Mouse (Mus musculus) liver, embryonic 14.5 days (tissue): ENCODE results near the gene Nfkbid. TPM values are rescaled to one million over a fixed set of nuclear protein-coding genes. Genes with fewer than 3 reads are reported as not detected.

ENCODE experiments used
- ATAC-seq: fragments of 200-750 bp; cut with Nextera tagmentation; 2 replicates; pipeline ENCODE4 v1.8.0; 2017; ENCODE audit warnings: moderate number of reproducible peaks, mild to moderate bottlenecking, moderate library complexity; ENCODE audit not compliant: insufficient read depth
- DNase-seq, 3 experiments: peaks; one replicate each; pipeline ENCODE4 v3.0.0-alpha.2; 2012 to 2013; ENCODE audit warnings: low read depth in 3 of 3, low spot score in 3 of 3
- H3K27ac ChIP-seq: fragments of 300-500 bp; sonication (generic); 2 replicates; pipeline ENCODE4 v1.5.1; 2014; ENCODE audit warnings: moderate library complexity, mild to moderate bottlenecking, control low read depth, inconsistent platforms
- H3K27me3 ChIP-seq: fragments of 300-500 bp; sonication (generic); 2 replicates; pipeline ENCODE4 v1.6.1; 2014; ENCODE audit warnings: mild to moderate bottlenecking, low read length, moderate library complexity; ENCODE audit not compliant: control insufficient read depth, insufficient read depth
- H3K36me3 ChIP-seq: fragments of 300-500 bp; sonication (generic); replicated peaks from 2 replicates; pipeline ENCODE4 v1.6.1; 2014; ENCODE audit warnings: low read depth; ENCODE audit not compliant: control insufficient read depth, insufficient read depth
- H3K4me1 ChIP-seq, 2 experiments: fragments of 200-500 bp in 1 of 2; fragments of 300-500 bp in 1 of 2; sonication (generic) in 1 of 2; replicated peaks; 2 replicates each; pipeline ENCODE4 v1.6.1; 2012 to 2014; ENCODE audit warnings: antibody characterized with exemption in 1 of 2, inconsistent platforms in 1 of 2, low read length in 1 of 2; ENCODE audit not compliant: control insufficient read depth in 2 of 2, insufficient read depth in 2 of 2
- H3K4me2 ChIP-seq: fragments of 300-500 bp; sonication (generic); 2 replicates; pipeline ENCODE4 v1.6.1; 2014; ENCODE audit warnings: low read depth, mild to moderate bottlenecking, control low read depth, moderate library complexity
- H3K4me3 ChIP-seq, 2 experiments: fragments of 200-500 bp in 1 of 2; fragments of 300-500 bp in 1 of 2; sonication (generic) in 1 of 2; 2 replicates each; pipeline ENCODE4 v1.5.1; 2012 to 2014; ENCODE audit warnings: low read depth in 2 of 2, low read length in 2 of 2, mild to moderate bottlenecking in 2 of 2, control low read depth in 1 of 2, inconsistent platforms in 1 of 2, moderate library complexity in 1 of 2; ENCODE audit not compliant: insufficient read depth in 1 of 2
- H3K9ac ChIP-seq: fragments of 300-500 bp; sonication (generic); replicated peaks from 2 replicates; pipeline ENCODE4 v1.6.1; 2014; ENCODE audit warnings: mild to moderate bottlenecking, control low read depth, moderate library complexity
- H3K9me3 ChIP-seq: fragments of 300-500 bp; sonication (generic); 2 replicates; pipeline ENCODE4 v1.6.1; 2016; ENCODE audit warnings: low read length, mixed read lengths; ENCODE audit not compliant: control insufficient read depth
- CTCF ChIP-seq: IDR thresholded peaks from 2 replicates; pipeline ENCODE4 v1.5.1; 2016; ENCODE audit warnings: antibody characterized with exemption, low read depth, control low read depth
- EP300 ChIP-seq: IDR thresholded peaks from 2 replicates; pipeline ENCODE4 v1.6.1; 2016; ENCODE audit warnings: antibody characterized with exemption, low read depth
- WGBS: fragments of 180-500 bp; shearing (Covaris S2); extraction: QIAGEN DNeasy Blood & Tissue Kit; methylation state at CpG from one replicate; pipeline ENCODE4 v1.1.7; 2014; ENCODE audit not compliant: insufficient replicate concordance; 5-methylcytosine and 5-hydroxymethylcytosine counted together
- polyA plus RNA-seq, 2 experiments: library from polyadenylated mRNA; depleted of rRNA in 1 of 2; stranded (reverse) in 1 of 2; unstranded in 1 of 2; fragments of >200 nt; fragmentation: Nextera tagmentation in 1 of 2; extraction: Ambion mirVana in 1 of 2; gene quantifications; 2 replicates each; pipeline versions ENCODE4 v1.2.1 to v1.2.3; 2012 to 2014

Gene Nfkbid
- polyA plus RNA-seq, 2 experiments: 0.69 to 1.2 TPM

- H3K4me3 ChIP-seq: peak overlapping the region in 1 of 2 experiments; percentile 40; a peak in 2 of 4 replicates
- TF ChIP-seq CTCF (no peak), EP300 (no peak)
- DNase-seq: no peak
Observed at GRCm38 (mm10) chr7:30477415-30478381, 56.2 kb downstream of the Nfkbid start.

More at GRCm38 (mm10) chr7:30477415-30478381, 56.2 kb downstream of the Nfkbid start:
- ATAC-seq: no peak
- Histone ChIP-seq H3K36me3 (no peaks in the 10 kb centered on the region), H3K27ac (no peak overlapping the region), H3K9me3 (no peaks in the 10 kb centered on the region), H3K9ac (no peak overlapping the region), H3K4me1 (no peaks in the 10 kb centered on the region; a peak in 1 of 4 replicates), H3K27me3 (no peaks in the 10 kb centered on the region), H3K4me2 (peak overlapping the region; percentile 23; the same call in 1 of the 2 replicates)
- WGBS: 12% methylated on average over 32 of the region's 32 CpGs

Other genes with a start within 250 kb of the Nfkbid start
Only the 30 nearest of the 35 such genes appear.
- 71.8 and 72.4 TPM in 2 replicates for gene Polr2i, start 189.8 kb upstream of the Nfkbid start, polyA plus RNA-seq (2012; rRNA removed)
- 59.2 and 61.1 TPM in 2 replicates for gene Polr2i, start 189.8 kb upstream of the Nfkbid start, polyA plus RNA-seq (2014; fragmentation: Nextera tagmentation; extraction: Ambion mirVana)
- gene Tbcb, start 189.5 kb upstream of the Nfkbid start, polyA plus RNA-seq (2012; rRNA removed): 13.1 and 24.4 TPM in 2 replicates
- 44.8 and 47.1 TPM in 2 replicates for gene Tbcb, start 189.5 kb upstream of the Nfkbid start, polyA plus RNA-seq (2014; fragmentation: Nextera tagmentation; extraction: Ambion mirVana)
- not detected in 2 replicates for gene Ovol3, start 186.0 kb upstream of the Nfkbid start, polyA plus RNA-seq (2012; rRNA removed)
- gene Ovol3, start 186.0 kb upstream of the Nfkbid start, polyA plus RNA-seq (2014; fragmentation: Nextera tagmentation; extraction: Ambion mirVana): not detected in 2 replicates
- gene Thap8, start 141.6 kb upstream of the Nfkbid start, polyA plus RNA-seq (2012; rRNA removed): 0.03 TPM in 1 of 2 replicates, not detected in the other
- not detected in 2 replicates for gene Thap8, start 141.6 kb upstream of the Nfkbid start, polyA plus RNA-seq (2014; fragmentation: Nextera tagmentation; extraction: Ambion mirVana)
- gene Wdr62, start 141.3 kb upstream of the Nfkbid start, polyA plus RNA-seq (2012; rRNA removed): 12.4 and 14.0 TPM in 2 replicates
- 7.5 and 8.8 TPM in 2 replicates for gene Wdr62, start 141.3 kb upstream of the Nfkbid start, polyA plus RNA-seq (2014; fragmentation: Nextera tagmentation; extraction: Ambion mirVana)
- gene Clip3, start 130.0 kb upstream of the Nfkbid start, polyA plus RNA-seq (2012; rRNA removed): 1.0 and 2.1 TPM in 2 replicates
- 0.71 and 0.86 TPM in 2 replicates for gene Clip3, start 130.0 kb upstream of the Nfkbid start, polyA plus RNA-seq (2014; fragmentation: Nextera tagmentation; extraction: Ambion mirVana)
- gene Alkbh6, start 113.0 kb upstream of the Nfkbid start, polyA plus RNA-seq (2012; rRNA removed): 13.8 and 18.6 TPM in 2 replicates
- gene Alkbh6, start 113.0 kb upstream of the Nfkbid start, polyA plus RNA-seq (2014; fragmentation: Nextera tagmentation; extraction: Ambion mirVana): 16.0 and 19.5 TPM in 2 replicates
- gene Syne4, start 106.9 kb upstream of the Nfkbid start, polyA plus RNA-seq (2012; rRNA removed): 11.1 and 12.0 TPM in 2 replicates
- gene Syne4, start 106.9 kb upstream of the Nfkbid start, polyA plus RNA-seq (2014; fragmentation: Nextera tagmentation; extraction: Ambion mirVana): 7.0 and 7.6 TPM in 2 replicates
- 0.11 and 0.19 TPM in 2 replicates for gene E130208F15Rik, start 100.0 kb upstream of the Nfkbid start, polyA plus RNA-seq (2012; rRNA removed)
- gene E130208F15Rik, start 100.0 kb upstream of the Nfkbid start, polyA plus RNA-seq (2014; fragmentation: Nextera tagmentation; extraction: Ambion mirVana): not detected in 2 replicates
- gene Sdhaf1, start 97.8 kb upstream of the Nfkbid start, polyA plus RNA-seq (2012; rRNA removed): 3.8 and 5.1 TPM in 2 replicates
- gene Sdhaf1, start 97.8 kb upstream of the Nfkbid start, polyA plus RNA-seq (2014; fragmentation: Nextera tagmentation; extraction: Ambion mirVana): 6.7 and 7.0 TPM in 2 replicates
- 1.4 and 1.7 TPM in 2 replicates for gene Lrfn3, start 59.0 kb upstream of the Nfkbid start, polyA plus RNA-seq (2012; rRNA removed)
- gene Lrfn3, start 59.0 kb upstream of the Nfkbid start, polyA plus RNA-seq (2014; fragmentation: Nextera tagmentation; extraction: Ambion mirVana): 0.79 and 1.2 TPM in 2 replicates
- 78.3 and 95.0 TPM in 2 replicates for gene Tyrobp, start 8.0 kb upstream of the Nfkbid start, polyA plus RNA-seq (2012; rRNA removed)
- gene Tyrobp, start 8.0 kb upstream of the Nfkbid start, polyA plus RNA-seq (2014; fragmentation: Nextera tagmentation; extraction: Ambion mirVana): 105 and 113 TPM in 2 replicates
- gene Hcst, start 1.9 kb upstream of the Nfkbid start, polyA plus RNA-seq (2012; rRNA removed): 3.3 and 4.7 TPM in 2 replicates
- gene Hcst, start 1.9 kb upstream of the Nfkbid start, polyA plus RNA-seq (2014; fragmentation: Nextera tagmentation; extraction: Ambion mirVana): 4.5 and 4.9 TPM in 2 replicates
- 2.9 and 4.0 TPM in 2 replicates for gene Aplp1, start 23.8 kb downstream of the Nfkbid start, polyA plus RNA-seq (2012; rRNA removed)
- 3.5 and 4.5 TPM in 2 replicates for gene Aplp1, start 23.8 kb downstream of the Nfkbid start, polyA plus RNA-seq (2014; fragmentation: Nextera tagmentation; extraction: Ambion mirVana)
- gene Kirrel2, start 36.0 kb downstream of the Nfkbid start, polyA plus RNA-seq (2012; rRNA removed): 0.10 and 0.30 TPM in 2 replicates
- gene Kirrel2, start 36.0 kb downstream of the Nfkbid start, polyA plus RNA-seq (2014; fragmentation: Nextera tagmentation; extraction: Ambion mirVana): 0.18 TPM in 1 of 2 replicates, not detected in the other
- gene Nphs1, start 36.6 kb downstream of the Nfkbid start, polyA plus RNA-seq (2012; rRNA removed): 0.03 TPM in 2 replicates
- gene Nphs1, start 36.6 kb downstream of the Nfkbid start, polyA plus RNA-seq (2014; fragmentation: Nextera tagmentation; extraction: Ambion mirVana): 0.08 and 0.19 TPM in 2 replicates
- 47.9 and 52.1 TPM in 2 replicates for gene Prodh2, start 71.9 kb downstream of the Nfkbid start, polyA plus RNA-seq (2012; rRNA removed)
- gene Prodh2, start 71.9 kb downstream of the Nfkbid start, polyA plus RNA-seq (2014; fragmentation: Nextera tagmentation; extraction: Ambion mirVana): 33.8 and 41.4 TPM in 2 replicates
- gene Arhgap33, start 113.3 kb downstream of the Nfkbid start, polyA plus RNA-seq (2012; rRNA removed): 7.1 and 7.9 TPM in 2 replicates
- 1.3 and 2.0 TPM in 2 replicates for gene Arhgap33, start 113.3 kb downstream of the Nfkbid start, polyA plus RNA-seq (2014; fragmentation: Nextera tagmentation; extraction: Ambion mirVana)
- 4.2 and 5.5 TPM in 2 replicates for gene Hspb6, start 130.4 kb downstream of the Nfkbid start, polyA plus RNA-seq (2012; rRNA removed)
- 3.0 and 3.6 TPM in 2 replicates for gene Hspb6, start 130.4 kb downstream of the Nfkbid start, polyA plus RNA-seq (2014; fragmentation: Nextera tagmentation; extraction: Ambion mirVana)
- gene Proser3, start 130.6 kb downstream of the Nfkbid start, polyA plus RNA-seq (2012; rRNA removed): 6.5 and 6.8 TPM in 2 replicates
- 1.3 and 2.8 TPM in 2 replicates for gene Proser3, start 130.6 kb downstream of the Nfkbid start, polyA plus RNA-seq (2014; fragmentation: Nextera tagmentation; extraction: Ambion mirVana)
- 15.3 and 17.6 TPM in 2 replicates for gene Lin37, start 138.1 kb downstream of the Nfkbid start, polyA plus RNA-seq (2012; rRNA removed)
- 21.2 and 22.0 TPM in 2 replicates for gene Lin37, start 138.1 kb downstream of the Nfkbid start, polyA plus RNA-seq (2014; fragmentation: Nextera tagmentation; extraction: Ambion mirVana)
- 19.5 and 28.1 TPM in 2 replicates for gene U2af1l4, start 141.6 kb downstream of the Nfkbid start, polyA plus RNA-seq (2012; rRNA removed)
- gene U2af1l4, start 141.6 kb downstream of the Nfkbid start, polyA plus RNA-seq (2014; fragmentation: Nextera tagmentation; extraction: Ambion mirVana): 40.7 and 44.0 TPM in 2 replicates
- 1.2 and 1.4 TPM in 2 replicates for gene Gm49396, start 141.6 kb downstream of the Nfkbid start, polyA plus RNA-seq (2012; rRNA removed)
- 0.71 and 0.99 TPM in 2 replicates for gene Gm49396, start 141.6 kb downstream of the Nfkbid start, polyA plus RNA-seq (2014; fragmentation: Nextera tagmentation; extraction: Ambion mirVana)
- 55.8 and 63.5 TPM in 2 replicates for gene Psenen, start 141.9 kb downstream of the Nfkbid start, polyA plus RNA-seq (2012; rRNA removed)
- gene Psenen, start 141.9 kb downstream of the Nfkbid start, polyA plus RNA-seq (2014; fragmentation: Nextera tagmentation; extraction: Ambion mirVana): 59.1 and 64.6 TPM in 2 replicates
- 1.5 and 1.8 TPM in 2 replicates for gene Igflr1, start 143.7 kb downstream of the Nfkbid start, polyA plus RNA-seq (2012; rRNA removed)
- 0.53 and 1.2 TPM in 2 replicates for gene Igflr1, start 143.7 kb downstream of the Nfkbid start, polyA plus RNA-seq (2014; fragmentation: Nextera tagmentation; extraction: Ambion mirVana)
- gene Kmt2b, start 167.0 kb downstream of the Nfkbid start, polyA plus RNA-seq (2012; rRNA removed): 10.4 and 12.7 TPM in 2 replicates
- 3.4 and 4.2 TPM in 2 replicates for gene Kmt2b, start 167.0 kb downstream of the Nfkbid start, polyA plus RNA-seq (2014; fragmentation: Nextera tagmentation; extraction: Ambion mirVana)
- gene Zbtb32, start 177.2 kb downstream of the Nfkbid start, polyA plus RNA-seq (2012; rRNA removed): 0.04 and 0.06 TPM in 2 replicates
- 0.20 TPM in 1 of 2 replicates, not detected in the other for gene Zbtb32, start 177.2 kb downstream of the Nfkbid start, polyA plus RNA-seq (2014; fragmentation: Nextera tagmentation; extraction: Ambion mirVana)
- gene Upk1a, start 191.1 kb downstream of the Nfkbid start, polyA plus RNA-seq (2012; rRNA removed): 0.29 and 0.67 TPM in 2 replicates
- not detected in 2 replicates for gene Upk1a, start 191.1 kb downstream of the Nfkbid start, polyA plus RNA-seq (2014; fragmentation: Nextera tagmentation; extraction: Ambion mirVana)
- gene Cox6b1, start 204.4 kb downstream of the Nfkbid start, polyA plus RNA-seq (2012; rRNA removed): 300 and 459 TPM in 2 replicates
- gene Cox6b1, start 204.4 kb downstream of the Nfkbid start, polyA plus RNA-seq (2014; fragmentation: Nextera tagmentation; extraction: Ambion mirVana): 647 and 655 TPM in 2 replicates
- not detected in 2 replicates for gene Etv2, start 214.1 kb downstream of the Nfkbid start, polyA plus RNA-seq (2012; rRNA removed)
- gene Etv2, start 214.1 kb downstream of the Nfkbid start, polyA plus RNA-seq (2014; fragmentation: Nextera tagmentation; extraction: Ambion mirVana): not detected in 2 replicates